Mouse (Mus musculus) neural tube, embryonic 11.5 days (tissue): ENCODE data around the gene Pkn3. TPM values are rescaled to one million over a fixed set of nuclear protein-coding genes. Genes with fewer than 3 reads are reported as not detected.
A peak's percentile ranks its signal among the peaks of the same experiment; 100 is the strongest.

Source experiments
- ATAC-seq: fragments of 200-750 bp; cut with Nextera tagmentation; 2 replicates; pipeline ENCODE4 v1.8.0; 2017; ENCODE audit warnings: moderate number of reproducible peaks, mild to moderate bottlenecking, moderate TSS enrichment, moderate library complexity; ENCODE audit not compliant: insufficient read depth, low FRiP score, low TSS enrichment
- DNase-seq: peaks from one replicate; pipeline ENCODE4 v3.0.0-alpha.2; 2015; ENCODE audit warnings: low spot score
- H3K27ac ChIP-seq: fragments of 300-500 bp; sonication (generic); 2 replicates; pipeline ENCODE4 v1.5.1; 2014; ENCODE audit warnings: low read depth, mild to moderate bottlenecking, low read length
- H3K27me3 ChIP-seq: fragments of 300-500 bp; sonication (generic); 2 replicates; pipeline ENCODE4 v1.6.1; 2014; ENCODE audit warnings: mild to moderate bottlenecking, low read length, mixed read lengths; ENCODE audit not compliant: control insufficient read depth, insufficient read depth
- H3K36me3 ChIP-seq: fragments of 300-500 bp; sonication (generic); 2 replicates; pipeline ENCODE4 v1.6.1; 2014; ENCODE audit warnings: mild to moderate bottlenecking, low read length, moderate library complexity, mixed read lengths; ENCODE audit not compliant: control insufficient read depth, insufficient read depth
- H3K4me1 ChIP-seq: fragments of 300-500 bp; sonication (generic); 2 replicates; pipeline ENCODE4 v1.6.1; 2014; ENCODE audit warnings: low read length, mixed read lengths; ENCODE audit not compliant: control insufficient read depth, insufficient read depth
- H3K4me2 ChIP-seq: fragments of 300-500 bp; sonication (generic); 2 replicates; pipeline ENCODE4 v1.6.1; 2014; ENCODE audit warnings: low read depth, mild to moderate bottlenecking, moderate library complexity
- H3K4me3 ChIP-seq: fragments of 300-500 bp; sonication (generic); 2 replicates; pipeline ENCODE4 v1.5.1; 2014; ENCODE audit warnings: low read depth, low read length
- H3K9ac ChIP-seq: fragments of 300-500 bp; sonication (generic); 2 replicates; pipeline ENCODE4 v1.6.1; 2014; ENCODE audit warnings: mild to moderate bottlenecking, low read length
- H3K9me3 ChIP-seq: fragments of 300-500 bp; sonication (generic); 2 replicates; pipeline ENCODE4 v1.6.1; 2016; ENCODE audit warnings: low read length; ENCODE audit not compliant: control insufficient read depth
- WGBS: fragments of 180-500 bp; shearing (Covaris S2); extraction: QIAGEN DNeasy Blood & Tissue Kit; methylation state at CpG from one replicate; pipeline ENCODE4 v1.1.7; 2014; 5-methylcytosine and 5-hydroxymethylcytosine counted together
- polyA plus RNA-seq: library from polyadenylated mRNA; unstranded; fragments of >200 nt; fragmentation: Nextera tagmentation; extraction: Ambion mirVana; gene quantifications from 2 replicates; pipeline ENCODE4 v1.2.1, GENCODE M21; 2014

The Pkn3 gene
- polyA plus RNA-seq, 1 experiment from 2014 or later = 7.0 TPM

DNA sequence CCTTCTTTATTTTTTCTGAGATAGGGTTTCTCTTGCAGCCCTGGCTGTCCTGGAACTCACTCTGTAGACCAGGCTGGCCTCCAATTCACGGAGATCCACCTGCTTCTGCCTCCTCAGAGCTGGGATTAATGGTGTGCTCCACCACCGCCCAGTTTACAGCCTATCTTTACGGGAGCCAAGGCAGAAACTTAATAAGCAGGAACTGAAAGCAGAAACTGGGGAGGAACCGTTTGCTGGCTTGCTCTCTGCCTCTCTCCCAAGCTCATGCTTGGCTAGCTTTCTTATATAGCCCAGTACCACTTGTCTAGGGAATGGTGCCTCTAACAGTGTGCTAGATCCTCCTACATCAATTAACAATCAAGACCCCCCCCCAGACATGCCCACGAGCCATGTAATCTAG, 6.6 kb downstream of the Pkn3 start:
- Histone ChIP-seq H3K4me1 (no peaks in the 10 kb centered on the region), H3K27ac (no peak overlapping the region), H3K9me3 (no peaks in the 10 kb centered on the region), H3K9ac (no peak overlapping the region), H3K4me3 (no peak overlapping the region), H3K4me2 (peak overlapping the region; percentile 31; the same call in 1 of the 2 replicates), H3K36me3 (no peaks in the 10 kb centered on the region), H3K27me3 (no peaks in the 10 kb centered on the region)
- no peak for ATAC-seq
- 39% methylated on average over 5 of the region's 5 CpGs for WGBS
- no peak for DNase-seq

DNA sequence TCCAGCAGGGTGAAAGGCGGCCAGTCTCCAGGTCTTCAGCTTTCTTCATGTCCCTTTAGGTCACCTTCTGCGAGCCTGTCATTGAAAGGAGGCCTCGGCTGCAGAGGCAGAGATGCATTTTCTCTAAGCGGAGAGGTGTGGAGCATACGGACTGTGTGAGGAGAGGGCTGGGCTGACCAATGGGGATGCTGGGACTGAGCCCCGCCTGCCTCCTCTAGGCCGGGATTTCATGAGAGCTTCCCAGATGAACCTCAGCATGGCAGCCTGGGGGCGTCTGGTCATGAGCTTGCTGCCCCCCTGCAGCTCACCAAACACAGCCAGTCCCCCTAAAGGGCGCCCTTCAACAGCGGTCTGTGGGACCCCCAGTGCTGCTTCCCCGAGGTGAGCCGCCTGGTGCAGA, 7.1 kb downstream of the Pkn3 start:
- 10% methylated on average over 12 of the region's 12 CpGs for WGBS
- Histone ChIP-seq H3K27me3 (no peaks in the 10 kb centered on the region), H3K4me3 (no peak overlapping the region), H3K9ac (peak overlapping the region; percentile 31), H3K4me2 (peak overlapping the region; percentile 31), H3K4me1 (no peaks in the 10 kb centered on the region), H3K27ac (no peak overlapping the region), H3K36me3 (no peaks in the 10 kb centered on the region), H3K9me3 (no peaks in the 10 kb centered on the region)
- ATAC-seq (no peak), DNase-seq (no peak)

DNA sequence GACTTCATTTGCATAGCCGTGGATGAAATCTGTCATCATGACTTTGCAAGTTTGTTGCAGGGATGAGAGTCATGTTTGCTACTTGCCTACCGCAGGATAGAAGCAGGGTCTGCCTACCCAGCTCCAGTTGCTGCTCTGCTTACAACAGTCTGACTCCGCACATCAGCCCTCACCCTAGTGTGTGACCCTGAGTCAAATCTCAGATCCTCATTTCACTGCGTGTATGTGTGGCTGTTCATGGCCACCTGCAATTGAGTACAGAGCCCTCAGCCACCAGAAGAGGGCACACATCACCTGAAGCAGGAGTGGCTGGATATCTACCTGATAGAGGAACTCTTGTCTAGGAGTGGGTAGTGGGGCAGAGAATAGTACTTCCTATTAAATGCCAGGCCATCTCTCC, 9.8 kb downstream of the Pkn3 start:
- no peak overlapping the region for H3K4me2 ChIP-seq

DNA sequence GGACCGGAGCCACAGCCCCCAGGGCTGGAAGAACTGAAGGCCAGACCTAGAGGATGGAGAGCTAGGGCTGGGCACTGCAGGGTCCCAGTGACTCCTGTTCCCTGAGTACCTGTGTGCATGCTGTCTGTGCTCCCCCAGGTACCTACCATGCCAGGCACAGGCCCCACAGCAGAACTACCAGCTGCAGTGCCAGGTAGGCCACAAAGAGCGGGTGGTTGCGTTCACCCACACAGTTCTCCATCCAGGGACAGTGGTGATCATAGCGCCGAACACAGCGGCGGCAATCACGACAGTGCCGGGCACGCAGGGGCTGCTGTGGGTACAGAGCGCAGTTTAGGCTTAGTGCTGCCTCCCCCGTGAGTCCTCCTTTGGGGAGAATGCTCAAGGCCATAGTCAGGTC, 14.0 kb downstream of the Pkn3 start:
- Histone ChIP-seq H3K4me2 (no peak overlapping the region), H3K9me3 (no peaks in the 10 kb centered on the region), H3K9ac (no peak overlapping the region), H3K27me3 (no peaks in the 10 kb centered on the region), H3K27ac (no peak overlapping the region), H3K4me3 (no peak overlapping the region), H3K4me1 (peaks cover 4% of the 10 kb centered on the region), H3K36me3 (0 out of 2 replicates have a peak, but pooled peaks cover 2% of the 10 kb centered on the region)
- ATAC-seq (no peak), DNase-seq (no peak)
- WGBS = 96% methylated on average over 12 of the region's 12 CpGs

More for the DNA sequence above, 9.8 kb downstream of the Pkn3 start:
- Histone ChIP-seq H3K27ac (no peak overlapping the region), H3K9ac (no peak overlapping the region), H3K9me3 (no peaks in the 10 kb centered on the region), H3K27me3 (no peaks in the 10 kb centered on the region), H3K36me3 (0 out of 2 replicates have a peak, but pooled peaks cover 2% of the 10 kb centered on the region), H3K4me3 (no peak overlapping the region), H3K4me1 (no peaks in the 10 kb centered on the region)
- ATAC-seq (no peak), DNase-seq (no peak)
- 91% methylated on average over 4 of the region's 4 CpGs for WGBS

DNA sequence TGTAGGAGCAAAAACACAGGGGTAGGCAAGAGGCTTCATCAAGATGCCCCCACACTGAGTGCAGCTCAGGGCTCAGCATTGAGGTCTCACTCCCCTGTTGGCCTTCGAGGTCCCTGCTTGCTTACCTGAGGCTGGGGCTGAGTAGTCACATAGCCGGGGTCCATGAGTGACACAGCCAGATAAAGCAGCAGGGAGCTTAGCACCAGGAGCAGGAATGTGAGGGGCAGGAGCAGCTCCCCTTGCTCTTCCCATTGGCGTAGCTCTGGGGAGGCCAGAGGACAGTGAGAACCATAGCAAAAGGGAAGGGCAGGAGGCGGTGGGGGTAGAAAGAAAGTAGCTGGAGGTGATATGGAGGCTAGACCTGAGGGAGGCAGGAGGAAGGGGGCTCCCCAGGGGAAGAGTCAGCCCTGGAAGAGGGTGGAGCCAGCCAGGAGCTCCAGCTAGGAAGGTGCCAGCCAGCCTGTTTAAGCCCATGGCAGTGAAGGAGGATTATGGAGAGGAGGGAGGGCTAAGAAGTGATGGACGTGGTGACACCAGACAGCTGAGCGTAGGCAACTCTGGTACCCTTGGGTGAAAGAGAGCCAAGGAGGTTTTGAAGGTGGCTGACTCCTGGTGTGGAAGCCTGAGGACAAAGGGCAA, 14.9 kb downstream of the Pkn3 start:
- no peak overlapping the region for H3K27ac ChIP-seq
- H3K4me3 ChIP-seq = peak overlapping the region; percentile 55; the same call in 1 of the 2 replicates
- DNase-seq (no peak), ATAC-seq (no peak)
- H3K9ac ChIP-seq = no peak overlapping the region
- H3K27me3 ChIP-seq = no peaks in the 10 kb centered on the region
- WGBS = 60% methylated on average over 6 of the region's 6 CpGs
- peaks cover 4% of the 10 kb centered on the region for H3K4me1 ChIP-seq
- H3K9me3 ChIP-seq = no peaks in the 10 kb centered on the region
- H3K36me3 ChIP-seq = 0 out of 2 replicates have a peak, but pooled peaks cover 2% of the 10 kb centered on the region
- H3K4me2 ChIP-seq = peak overlapping the region; percentile 73

DNA sequence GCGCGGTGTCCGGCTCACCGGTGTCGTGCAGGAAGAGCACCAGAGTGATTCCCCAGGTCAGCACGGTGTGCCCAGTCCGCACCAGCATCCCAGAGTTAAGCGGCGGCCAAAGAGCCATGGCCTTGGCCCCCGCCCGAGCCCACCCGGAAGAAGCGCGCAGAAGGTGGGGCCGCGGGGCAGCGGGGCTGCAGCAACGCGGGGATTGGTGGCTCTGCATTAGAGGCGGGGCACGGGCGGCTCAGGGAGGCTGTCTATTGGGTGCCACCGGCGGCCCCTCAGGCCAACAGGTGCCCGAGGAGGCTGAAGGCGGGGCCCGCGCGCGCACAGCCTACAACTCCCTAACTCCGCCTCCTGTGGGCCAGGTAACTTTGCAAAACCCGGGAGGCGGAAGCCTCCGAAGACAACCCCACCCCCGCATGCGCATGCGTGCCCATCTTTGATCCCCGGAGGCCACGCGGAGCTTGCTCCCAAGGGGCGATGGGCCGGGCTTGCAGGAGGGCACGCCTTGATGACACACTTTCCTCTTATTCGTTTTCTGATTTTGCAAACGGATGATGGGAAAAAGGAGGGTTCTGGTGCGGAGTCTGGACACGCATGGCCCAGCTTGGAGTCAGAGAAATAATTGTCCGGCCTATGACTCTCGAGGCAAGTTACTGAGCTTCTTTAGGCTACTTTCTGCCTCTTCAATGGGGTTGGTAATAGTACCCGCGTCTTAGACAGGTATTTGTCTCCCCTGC, 16.2 kb downstream of the Pkn3 start, which contains the start of gene Zdhhc12:
Gene Zdhhc12, minus strand, starts transcription at position 178 of the 737 bp plus-strand sequence.
- Histone ChIP-seq H3K9ac (peak within 1 kb of the TSS; percentile 62), H3K4me2 (peak within 1 kb of the TSS; percentile 73), H3K27me3 (no peaks in the 10 kb centered on the region), H3K4me1 (peaks cover 4% of the 10 kb centered on the region), H3K27ac (peak within 1 kb of the TSS; percentile 50; the same call in 1 of the 2 replicates), H3K4me3 (peak within 1 kb of the TSS; percentile 55), H3K36me3 (0 out of 2 replicates have a peak, but pooled peaks cover 2% of the 10 kb centered on the region), H3K9me3 (no peaks in the 10 kb centered on the region)
- peak; percentile 95 for ATAC-seq
- peak; percentile 94 for DNase-seq
- under 1% methylated on average over 51 of the region's 51 CpGs for WGBS

DNA sequence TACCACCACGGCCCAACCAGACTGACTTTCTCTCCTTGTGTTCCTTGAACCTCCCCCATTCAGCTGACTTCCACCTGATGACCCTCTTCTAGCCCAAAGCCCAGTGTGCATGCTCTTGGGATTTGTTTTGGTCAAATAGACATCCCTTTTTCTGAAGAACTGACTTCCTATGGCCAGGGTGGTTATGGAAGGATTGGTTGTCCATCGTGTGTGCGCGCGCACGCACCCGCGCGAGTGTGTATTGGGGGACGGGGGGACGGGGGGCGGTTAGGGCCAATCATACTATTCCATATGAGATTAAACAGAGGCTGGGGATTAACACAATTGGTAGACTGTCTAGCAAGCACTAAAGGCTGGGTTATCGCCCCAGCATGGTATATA, 16.7 kb downstream of the Pkn3 start:
- DNase-seq = no peak
- no peak overlapping the region for H3K27ac ChIP-seq
- 4% methylated on average over 13 of the region's 13 CpGs for WGBS

DNA sequence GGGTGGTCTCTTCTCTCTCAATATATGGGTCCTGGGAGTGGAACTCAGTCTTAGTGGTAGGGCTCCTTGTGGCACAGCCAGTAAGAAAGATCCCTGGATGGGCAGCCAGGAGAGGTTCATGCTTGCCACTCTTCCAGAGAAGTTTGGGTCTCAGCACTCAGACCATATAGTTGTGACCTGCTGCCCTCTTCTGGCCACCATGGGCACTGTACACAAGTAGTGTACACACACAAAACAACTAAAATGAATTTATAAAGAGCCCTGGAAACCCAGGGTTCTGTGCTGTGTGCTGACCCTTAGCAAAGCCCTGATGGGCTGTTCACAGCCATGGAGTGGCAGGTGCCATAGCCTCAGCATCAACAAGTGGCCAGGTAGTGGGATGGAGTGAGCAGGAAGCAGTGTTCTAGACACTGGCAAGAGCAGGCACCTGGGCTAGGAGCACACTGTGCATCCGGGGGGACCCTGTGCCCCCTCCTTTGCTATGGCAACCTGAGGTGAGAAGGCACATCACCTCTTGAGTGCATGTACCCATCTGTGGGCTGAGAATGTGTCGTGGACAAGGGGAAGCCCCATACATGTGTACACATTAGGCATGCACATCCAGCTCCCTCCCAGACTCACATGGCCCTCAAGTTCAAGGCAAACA, 18.5 kb downstream of the Pkn3 start:
- Histone ChIP-seq H3K4me3 (no peak overlapping the region), H3K4me1 (peaks cover 4% of the 10 kb centered on the region), H3K36me3 (0 out of 2 replicates have a peak, but pooled peaks cover 2% of the 10 kb centered on the region), H3K9me3 (no peaks in the 10 kb centered on the region), H3K27me3 (no peaks in the 10 kb centered on the region), H3K9ac (no peak overlapping the region), H3K27ac (no peak overlapping the region), H3K4me2 (no peak overlapping the region)
- no peak for ATAC-seq
- 77% methylated on average over 2 of the region's 2 CpGs for WGBS
- DNase-seq = peak; percentile 60

More for the DNA sequence above, 16.7 kb downstream of the Pkn3 start:
- Histone ChIP-seq H3K36me3 (0 out of 2 replicates have a peak, but pooled peaks cover 2% of the 10 kb centered on the region), H3K9me3 (no peaks in the 10 kb centered on the region), H3K4me3 (peak overlapping the region; percentile 55), H3K9ac (peak overlapping the region; percentile 50), H3K4me1 (peaks cover 4% of the 10 kb centered on the region), H3K27me3 (no peaks in the 10 kb centered on the region), H3K4me2 (peak overlapping the region; percentile 73)
- no peak; the same call in 1 of the 2 replicates for ATAC-seq
